24 mouse cellular contexts compared by ENCODE assay signal in genomic region chr19:6598186-6598585, GRCm38 (mm10). TPM values are rescaled to one million over a fixed set of nuclear protein-coding genes. Genes with fewer than 3 reads are reported as not detected.
A peak's percentile ranks its signal among the peaks of the same experiment; 100 is the strongest.
DNase-seq lines count a peak whose midpoint lies in the region; ATAC-seq and TF ChIP-seq lines count a peak whose summit lies in the region.
"Had no signal": no experiment of that assay in that cellular context is flagged by ENCODE, and none has a peak within 500 bp of the region (broad histone marks: within the 10 kb centered on the region; RNA-seq: fewer than 3 reads in every experiment).

No protein-coding gene starts in this region.

- WGBS in intestine, embryonic 15.5 days = 76% methylated on average over 3 of the region's 3 CpGs
- WGBS in intestine, embryonic 16.5 days = 76% methylated on average over 3 of the region's 3 CpGs
- 65% methylated on average over 3 of the region's 3 CpGs for WGBS in liver, postnatal 0 days (ENCODE audit: insufficient replicate concordance)

- H3K9me3 ChIP-seq in intestine, embryonic 15.5 days = no peaks in the 10 kb centered on the region
- H3K9me3 ChIP-seq in intestine, embryonic 16.5 days (ENCODE audit: control insufficient read depth, low read length) = no peaks in the 10 kb centered on the region
- no peaks in the 10 kb centered on the region for H3K9me3 ChIP-seq in liver, postnatal 0 days (ENCODE audit: low read length)
- H3K9me3 ChIP-seq in ES-Bruce4 (replicated peaks; ENCODE audit: control insufficient read depth, insufficient read depth, low read length, poor library complexity, severe bottlenecking) = no peaks in the 10 kb centered on the region
- H3K9me3 ChIP-seq: forebrain, embryonic 15.5 days; heart, embryonic 12.5 days; hindbrain, embryonic 15.5 days; liver, embryonic 15.5 days had no signal

- DNase-seq in liver, postnatal 0 days = peak; percentile 10
- DNase-seq in liver = no peak
- DNase-seq in kidney, postnatal 25 days = peak; percentile 33 to 70
- DNase-seq in embryo, embryonic 10.5 days (ENCODE audit: low spot score) = no peak
- DNase-seq in gastrocnemius, postnatal 4 days (ENCODE audit: low spot score in 2 of 2) = no peak
- DNase-seq: adrenal gland, postnatal 25 days; cerebellum, adult 9-11 months; gastrocnemius, postnatal 36 days; lung, postnatal 14 days; right cerebral cortex, postnatal 14 days; thymus, postnatal 14 days had no signal

- H3K4me1 ChIP-seq in intestine, embryonic 15.5 days (replicated peaks) = peaks cover 7% of the 10 kb centered on the region; the same call in 1 of the 2 replicates
- peaks cover 7% of the 10 kb centered on the region; the same call in 1 of the 2 replicates for H3K4me1 ChIP-seq in intestine, embryonic 16.5 days (ENCODE audit: control insufficient read depth, insufficient read depth, low read length)
- no peaks in the 10 kb centered on the region; the same call in 1 of the 2 replicates for H3K4me1 ChIP-seq in liver, postnatal 0 days (ENCODE audit: insufficient read depth)
- H3K4me1 ChIP-seq in ES-Bruce4 (ENCODE audit: control insufficient read depth, insufficient read depth, low read length) = no peaks in the 10 kb centered on the region
- H3K4me1 ChIP-seq: forebrain, embryonic 15.5 days had no signal

- H3K36me3 ChIP-seq in intestine, embryonic 15.5 days = no peaks in the 10 kb centered on the region
- H3K36me3 ChIP-seq in intestine, embryonic 16.5 days (ENCODE audit: control insufficient read depth, insufficient read depth, low read length) = no peaks in the 10 kb centered on the region
- no peaks in the 10 kb centered on the region for H3K36me3 ChIP-seq in liver, postnatal 0 days (replicated peaks; ENCODE audit: insufficient read depth, low read length)
- H3K36me3 ChIP-seq in ES-Bruce4 (ENCODE audit: control insufficient read depth, insufficient read depth, low read length, poor library complexity, severe bottlenecking) = no peaks in the 10 kb centered on the region
- H3K36me3 ChIP-seq: forebrain, embryonic 15.5 days; heart, embryonic 12.5 days; hindbrain, embryonic 15.5 days; liver, embryonic 15.5 days had no signal

- no peak for TF ChIP-seq EP300 in liver, postnatal 0 days (IDR thresholded peaks at IDR 0.05; ENCODE audit: low read depth)
- TF ChIP-seq EP300 in ES-Bruce4 (IDR thresholded peaks at IDR 0.05; ENCODE audit: insufficient read depth, low read depth, low read length) = no peak

- H3K27ac ChIP-seq in intestine, embryonic 15.5 days = no peak overlapping the region
- H3K27ac ChIP-seq in intestine, embryonic 16.5 days (ENCODE audit: low read length) = no peak overlapping the region
- H3K27ac ChIP-seq in liver, postnatal 0 days (ENCODE audit: low read depth) = no peak overlapping the region
- H3K27ac ChIP-seq in ES-Bruce4 (ENCODE audit: insufficient read depth, low read length) = no peak overlapping the region
- H3K27ac ChIP-seq: forebrain, embryonic 15.5 days; hindbrain, embryonic 15.5 days; liver, embryonic 15.5 days had no signal

- TF ChIP-seq POLR2A in ES-Bruce4 (IDR thresholded peaks at IDR 0.05; ENCODE audit: insufficient read depth, low read length) = no peak

- 0 out of 2 replicates have a peak, but pooled peaks have one; percentile 15 for ATAC-seq in intestine, embryonic 15.5 days
- no peak for ATAC-seq in intestine, embryonic 16.5 days
- ATAC-seq in liver, postnatal 0 days = no peak
- ATAC-seq: forebrain, embryonic 15.5 days had no signal

- no peaks in the 10 kb centered on the region for H3K27me3 ChIP-seq in intestine, embryonic 15.5 days (replicated peaks)
- no peaks in the 10 kb centered on the region for H3K27me3 ChIP-seq in intestine, embryonic 16.5 days (replicated peaks; ENCODE audit: control insufficient read depth, insufficient read depth, low read length)
- H3K27me3 ChIP-seq in liver, postnatal 0 days (ENCODE audit: insufficient read depth, low read length) = no peaks in the 10 kb centered on the region
- H3K27me3 ChIP-seq in ES-Bruce4 (ENCODE audit: control insufficient read depth, insufficient read depth, low read length, poor library complexity, severe bottlenecking) = no peaks in the 10 kb centered on the region
- H3K27me3 ChIP-seq: forebrain, embryonic 15.5 days; hindbrain, embryonic 15.5 days had no signal

- H3K4me2 ChIP-seq in intestine, embryonic 15.5 days (replicated peaks) = no peak overlapping the region
- H3K4me2 ChIP-seq in intestine, embryonic 16.5 days (ENCODE audit: low read depth, low read length) = no peak overlapping the region
- no peak overlapping the region for H3K4me2 ChIP-seq in liver, postnatal 0 days (ENCODE audit: low read depth, low read length)
- H3K4me2 ChIP-seq: forebrain, embryonic 15.5 days; heart, embryonic 12.5 days; hindbrain, embryonic 15.5 days; liver, embryonic 15.5 days had no signal

- no peak overlapping the region for H3K4me3 ChIP-seq in intestine, embryonic 15.5 days (replicated peaks)
- H3K4me3 ChIP-seq in intestine, embryonic 16.5 days (ENCODE audit: low read length) = no peak overlapping the region
- no peak overlapping the region for H3K4me3 ChIP-seq in liver, postnatal 0 days (ENCODE audit: low read depth, low read length)
- no peak overlapping the region for H3K4me3 ChIP-seq in ES-Bruce4 (ENCODE audit: low read depth, low read length)
- H3K4me3 ChIP-seq: forebrain, embryonic 15.5 days; heart, embryonic 12.5 days; hindbrain, embryonic 15.5 days; liver, embryonic 15.5 days had no signal

- no peak overlapping the region for H3K9ac ChIP-seq in intestine, embryonic 15.5 days
- H3K9ac ChIP-seq in intestine, embryonic 16.5 days (ENCODE audit: low read depth, low read length) = no peak overlapping the region
- H3K9ac ChIP-seq in liver, postnatal 0 days (replicated peaks) = no peak overlapping the region
- H3K9ac ChIP-seq in ES-Bruce4 (ENCODE audit: low read depth, poor library complexity, severe bottlenecking) = no peak overlapping the region
- H3K9ac ChIP-seq: forebrain, embryonic 15.5 days; heart, embryonic 12.5 days; hindbrain, embryonic 15.5 days; liver, embryonic 15.5 days had no signal

- TF ChIP-seq CTCF in liver, postnatal 0 days (IDR thresholded peaks at IDR 0.05; ENCODE audit: low read depth) = peak; percentile 32; the same call in 1 of the 2 replicates
- peak; percentile 42 for TF ChIP-seq CTCF in ES-Bruce4 (IDR thresholded peaks at IDR 0.05; ENCODE audit: low read depth, low read length)

RNA-seq across cellular contexts. Expression of gene Slc22a12, which starts 55.4 kb away (rescaled TPM):
- 0.13 TPM in 1 of 2 replicates, not detected in the other for polyA plus RNA-seq in intestine, embryonic 15.5 days (2015; fragmentation: Nextera tagmentation; extraction: Ambion mirVana)
- not detected in 2 replicates for polyA plus RNA-seq in intestine, embryonic 16.5 days (2015; fragmentation: Nextera tagmentation; extraction: Ambion mirVana)
- not detected in 2 replicates for polyA plus RNA-seq in liver, postnatal 0 days (2015; fragmentation: Nextera tagmentation; extraction: Ambion mirVana)
- not detected in 2 replicates for polyA plus RNA-seq in ES-Bruce4 (2011; ENCODE audit: insufficient read depth, insufficient read length, low read depth, missing spikeins)
- total RNA-seq in gastrocnemius, postnatal 4 days (2021) = not detected
- total RNA-seq: adrenal gland, postnatal 25 days; gastrocnemius, postnatal 36 days; heart, postnatal 25 days; left cerebral cortex, adult 18-20 months; megakaryocyte-erythroid progenitor cell, adult 5-6 weeks had no signal
- polyA plus RNA-seq: forebrain, embryonic 15.5 days; heart, embryonic 12.5 days; hindbrain, embryonic 15.5 days; limb, embryonic 11.5 days; liver, embryonic 15.5 days; neural tube, embryonic 11.5 days; stomach, embryonic 16.5 days had no signal

Comparison
In these comparisons a context has a peak if more than half of its experiments do, and no peak if none do; other contexts are left out.
1. DNase-seq: peak in liver, postnatal 0 days (single experiment) and kidney, postnatal 25 days (2 of 2); none in liver (single experiment), embryo, embryonic 10.5 days (single experiment) and gastrocnemius, postnatal 4 days (0 of 2).